Mouse (Mus musculus): ENCODE measurements at regions not wholly inside any gene's neighbourhood (a gene's known extent, or its start where the extent isn't known, plus 50 kb on each side); places are given as distances from the start of the nearest gene placed in this dataset.

DNA sequence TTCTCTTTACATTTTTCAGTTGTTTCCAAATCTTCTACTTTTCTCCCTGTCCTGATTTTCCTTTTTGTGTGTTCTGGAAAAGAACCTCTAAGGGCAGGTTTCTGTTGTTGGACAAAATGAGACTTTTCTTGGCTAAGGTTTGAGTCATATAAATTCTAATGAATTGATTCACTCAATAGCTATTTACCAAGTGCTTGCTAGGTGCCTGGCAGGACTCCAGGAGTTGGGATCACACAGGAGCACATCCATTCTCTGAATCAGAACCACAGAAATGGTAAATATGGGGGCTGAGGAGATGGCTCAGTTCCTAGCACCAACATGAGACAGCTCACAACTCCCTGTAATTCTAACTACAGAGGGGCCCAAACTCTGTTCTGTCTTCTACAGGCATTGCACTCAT is 67.4 kb upstream of the Nyx start:
- ATAC-seq (no peak), DNase-seq (ENCODE audit: low spot score) (no peak)
- Histone ChIP-seq H3K4me2 (replicated peaks; ENCODE audit: low read depth, low read length) (no peak overlapping the region), H3K36me3 (ENCODE audit: insufficient read depth, low read length) (no peaks in the 10 kb centered on the region), H3K9ac (replicated peaks; ENCODE audit: low read depth) (no peak overlapping the region), H3K9me3 (ENCODE audit: low read length) (no peaks in the 10 kb centered on the region), H3K4me1 (ENCODE audit: insufficient read depth, low read depth, low read length) (no peaks in the 10 kb centered on the region), H3K4me3 (ENCODE audit: low read depth, low read length) (no peak overlapping the region), H3K27me3 (replicated peaks; ENCODE audit: insufficient read depth, low read length) (no peaks in the 10 kb centered on the region), H3K27ac (ENCODE audit: low read length) (no peak overlapping the region)
- TF ChIP-seq EP300 (IDR thresholded peaks at IDR 0.05): no peak
- TF ChIP-seq CTCF (IDR thresholded peaks at IDR 0.05): no peak

DNA sequence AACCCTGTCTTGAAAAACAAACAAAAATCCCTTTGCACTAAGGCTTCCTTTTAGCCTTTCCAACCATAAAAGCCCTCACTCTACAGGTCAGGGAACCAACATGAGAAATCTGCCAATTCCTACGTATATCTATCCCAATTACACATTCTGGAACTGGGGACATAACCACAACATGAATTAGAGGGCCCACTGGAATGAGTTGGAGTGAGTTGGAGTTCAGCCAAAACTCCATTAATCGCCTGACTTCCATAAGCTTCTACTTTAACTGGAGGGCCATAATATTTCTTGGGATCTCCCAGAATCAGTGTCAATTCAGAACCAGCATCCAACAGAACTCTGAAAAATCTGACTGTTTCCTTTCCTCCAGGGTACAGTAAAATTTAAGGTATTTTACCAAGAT is 53.2 kb upstream of the Nyx start:
- 29% methylated on average over 2 of the region's 2 CpGs for WGBS
- no peak for ATAC-seq

DNA sequence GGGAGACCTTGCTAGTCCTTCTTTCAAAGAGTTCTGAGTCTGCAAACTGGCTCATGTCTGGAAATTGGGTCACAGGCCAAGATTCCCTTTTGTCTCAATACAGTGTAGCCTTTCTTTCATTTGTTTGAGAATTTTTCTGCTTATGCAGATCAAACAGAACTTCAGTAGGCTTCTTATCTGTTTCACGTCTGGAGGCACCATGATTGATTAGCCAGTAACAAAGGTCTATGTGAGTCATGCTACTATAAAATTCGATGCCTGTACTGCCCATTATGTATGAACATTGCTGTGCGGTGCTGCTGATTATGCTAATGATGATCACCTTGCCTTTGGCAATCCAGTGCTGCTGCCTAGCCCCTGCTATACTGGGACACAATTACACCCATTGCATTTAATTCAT is 52.8 kb upstream of the Nyx start:
- Histone ChIP-seq H3K9ac (replicated peaks; ENCODE audit: low read depth) (no peak overlapping the region), H3K36me3 (ENCODE audit: insufficient read depth, low read length) (no peaks in the 10 kb centered on the region), H3K9me3 (ENCODE audit: low read length) (no peaks in the 10 kb centered on the region), H3K4me3 (ENCODE audit: low read depth, low read length) (no peak overlapping the region), H3K4me2 (replicated peaks; ENCODE audit: low read depth, low read length) (no peak overlapping the region), H3K27ac (ENCODE audit: low read length) (no peak overlapping the region), H3K4me1 (ENCODE audit: insufficient read depth, low read depth, low read length) (no peaks in the 10 kb centered on the region), H3K27me3 (replicated peaks; ENCODE audit: insufficient read depth, low read length) (no peaks in the 10 kb centered on the region)
- ATAC-seq (no peak), DNase-seq (ENCODE audit: low spot score) (no peak)
- 38% methylated on average over 3 of the region's 3 CpGs for WGBS
- TF ChIP-seq CTCF (IDR thresholded peaks at IDR 0.05) (no peak), EP300 (IDR thresholded peaks at IDR 0.05) (no peak)

More for the DNA sequence above, 53.2 kb upstream of the Nyx start:
- Histone ChIP-seq H3K4me3 (ENCODE audit: low read depth, low read length) (no peak overlapping the region), H3K9ac (replicated peaks; ENCODE audit: low read depth) (no peak overlapping the region), H3K9me3 (ENCODE audit: low read length) (no peaks in the 10 kb centered on the region), H3K27me3 (replicated peaks; ENCODE audit: insufficient read depth, low read length) (no peaks in the 10 kb centered on the region), H3K4me2 (replicated peaks; ENCODE audit: low read depth, low read length) (no peak overlapping the region), H3K27ac (ENCODE audit: low read length) (no peak overlapping the region), H3K36me3 (ENCODE audit: insufficient read depth, low read length) (no peaks in the 10 kb centered on the region), H3K4me1 (ENCODE audit: insufficient read depth, low read depth, low read length) (no peaks in the 10 kb centered on the region)
- DNase-seq (ENCODE audit: low spot score): no peak
- no peak for TF ChIP-seq CTCF (IDR thresholded peaks at IDR 0.05)
- TF ChIP-seq EP300 (IDR thresholded peaks at IDR 0.05): no peak
